Mouse (Mus musculus): Measurements from ENCODE around the gene Cdc42se2.

Cdc42se2 gene

GRCm38 (mm10) chr11:54755148-54755664 is 32.3 kb downstream of the Cdc42se2 start:
- DNase-seq (ENCODE audit: inconsistent ontology term): peak; percentile 69

DNA sequence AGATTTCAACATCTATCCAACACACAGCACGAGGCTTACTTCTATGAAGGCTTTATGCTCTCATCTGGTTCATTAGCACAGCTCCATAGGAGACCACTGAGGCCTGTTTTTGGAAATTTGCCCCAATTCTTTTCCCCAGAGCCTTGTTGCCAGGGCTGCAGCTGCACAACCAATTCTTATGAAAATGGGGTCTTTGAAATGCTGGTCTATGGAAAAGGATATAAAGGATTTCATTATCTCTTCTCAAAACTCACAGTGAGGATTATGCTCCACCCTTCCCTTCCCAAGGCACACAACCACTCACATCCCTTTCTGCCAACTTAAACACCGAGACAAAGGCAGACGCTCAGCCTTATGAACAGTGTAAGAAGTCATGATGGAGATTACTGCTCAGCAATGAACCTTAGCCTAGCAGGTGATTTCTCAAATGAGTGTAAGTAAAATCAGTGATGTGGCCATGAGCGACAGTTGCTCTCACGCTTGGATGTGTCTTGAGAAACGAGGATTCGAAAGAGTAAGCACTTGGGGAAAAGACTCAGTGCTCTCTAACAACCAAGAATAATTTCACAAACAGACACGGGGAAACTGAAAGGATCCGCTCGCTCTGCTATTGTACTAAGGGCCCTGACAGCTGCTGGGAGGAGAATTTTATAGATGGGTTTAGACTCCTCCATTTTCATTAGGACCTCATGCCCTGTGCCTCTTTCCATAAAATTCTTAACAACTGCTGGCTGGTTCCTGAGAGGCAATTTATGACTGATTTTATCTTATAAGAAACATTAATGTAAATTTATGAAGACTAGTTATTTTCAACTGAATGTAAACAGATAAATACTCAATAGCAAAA is 33.0 kb downstream of the Cdc42se2 start:
- peak; percentile 83 for DNase-seq (ENCODE audit: inconsistent ontology term)

GRCm38 (mm10) chr11:54751502-54751901 is 36.0 kb downstream of the Cdc42se2 start:
- no peak for DNase-seq (ENCODE audit: inconsistent ontology term)

DNA sequence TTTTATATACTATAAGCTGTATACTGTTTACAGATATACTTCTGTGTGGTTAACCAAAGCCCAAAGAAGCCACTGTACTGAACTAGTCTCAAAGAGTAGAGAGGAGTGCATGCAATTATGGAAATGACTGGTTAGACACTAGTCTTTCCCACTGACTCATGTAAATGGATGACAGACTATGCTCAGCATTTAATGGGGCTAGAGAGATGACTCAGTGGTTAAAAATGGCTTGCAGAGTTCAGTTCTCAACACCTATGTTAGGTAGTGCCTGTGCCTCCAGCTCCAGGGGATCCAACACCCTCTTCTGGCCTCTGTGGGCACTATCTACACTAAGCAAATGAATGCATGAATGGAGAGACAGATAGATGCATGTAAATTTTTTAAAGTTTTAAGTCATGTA is 38.6 kb downstream of the Cdc42se2 start:
- DNase-seq (ENCODE audit: inconsistent ontology term): peak; percentile 74

DNA sequence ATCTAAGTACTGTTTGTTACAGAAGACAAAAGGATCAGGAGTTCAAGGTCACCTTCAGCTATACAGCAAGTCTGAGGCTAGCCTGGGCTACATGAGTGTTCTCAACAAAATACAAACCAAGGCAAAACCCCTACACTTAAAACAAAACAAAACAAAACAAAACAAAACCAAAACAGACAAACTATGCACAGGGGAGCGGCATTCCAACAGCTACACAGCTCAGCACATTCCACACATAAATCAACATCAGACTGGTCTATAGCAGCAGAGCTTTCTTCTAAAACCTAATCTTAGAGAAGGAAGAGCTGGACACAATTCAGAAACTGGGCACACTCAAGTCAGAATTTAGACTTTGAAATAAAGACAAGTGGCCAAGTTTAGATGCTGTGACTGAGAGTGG is 43.2 kb downstream of the Cdc42se2 start:
- DNase-seq (ENCODE audit: inconsistent ontology term): peak; percentile 19

DNA sequence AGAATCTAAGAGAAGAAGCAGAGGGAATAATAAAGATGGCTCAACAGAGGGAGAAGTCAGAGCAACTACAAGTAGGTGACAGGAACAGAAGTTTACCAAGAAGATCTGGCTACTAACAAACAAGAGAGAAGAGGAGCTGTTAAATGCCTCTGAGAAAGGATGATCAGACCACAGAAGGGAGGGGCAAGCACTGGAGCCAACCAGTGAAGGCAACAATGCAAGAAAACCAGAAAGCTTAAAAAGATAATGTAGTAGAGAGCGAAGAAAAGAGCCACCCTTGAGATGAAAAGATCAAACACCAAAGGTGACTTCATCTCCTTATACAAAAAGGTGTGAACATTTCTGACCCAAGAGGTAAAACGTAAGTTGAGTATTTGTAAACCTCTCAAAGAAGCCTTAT is 46.1 kb downstream of the Cdc42se2 start:
- DNase-seq (ENCODE audit: inconsistent ontology term): no peak

DNA sequence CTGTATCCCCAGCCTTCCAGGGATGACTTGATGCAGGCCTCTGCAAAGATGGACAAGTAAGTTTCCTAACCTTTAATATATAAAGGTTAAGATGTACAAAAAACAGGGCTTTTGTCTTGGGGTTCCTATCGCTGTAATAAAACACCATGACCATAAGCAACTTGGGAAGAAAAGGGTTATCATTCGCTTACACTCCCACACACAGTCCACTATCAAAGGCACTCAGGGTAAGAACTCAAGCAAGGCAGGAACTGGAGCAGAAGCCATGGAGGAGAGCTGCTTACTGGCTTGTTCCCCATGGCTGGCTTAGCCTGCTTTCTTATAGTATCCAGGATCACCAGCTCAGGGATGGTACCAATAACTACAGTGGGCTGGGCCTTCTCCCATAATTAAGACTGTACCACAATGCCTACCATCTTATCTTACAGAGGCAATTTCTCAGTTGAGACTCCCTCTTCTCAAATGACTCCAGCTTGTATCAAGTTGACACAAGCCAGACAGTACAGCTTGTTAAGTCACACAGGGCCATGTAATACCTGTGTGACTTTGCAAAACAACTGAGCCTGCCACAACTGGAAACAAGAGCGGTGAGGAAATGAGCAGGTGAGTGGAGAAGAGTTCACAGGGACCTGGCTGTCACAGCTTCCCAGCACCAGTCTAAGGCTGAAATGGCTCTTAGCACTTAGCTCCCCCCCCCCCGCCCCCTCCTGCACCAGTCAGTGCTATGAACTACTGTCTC is 48.3 kb downstream of the Cdc42se2 start:
- DNase-seq (ENCODE audit: inconsistent ontology term): no peak

DNA sequence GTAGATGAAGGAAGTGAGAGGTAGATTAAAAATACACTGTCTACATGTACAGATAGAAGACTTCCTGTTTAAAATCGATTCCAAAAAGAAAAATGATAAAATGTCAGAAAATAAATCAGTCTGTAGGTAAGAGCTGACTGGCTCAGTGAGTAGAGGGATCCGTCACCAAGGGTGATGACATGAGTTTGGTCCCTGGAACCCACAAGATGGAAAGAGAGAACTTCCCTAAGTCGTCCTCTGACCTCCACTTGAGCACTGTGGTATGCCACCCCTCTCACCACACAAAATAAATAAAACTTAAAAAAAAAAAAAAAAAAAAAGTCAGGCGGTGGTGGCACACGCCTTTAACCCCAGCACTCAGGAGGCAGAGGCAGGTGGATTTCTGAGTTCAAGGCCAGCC is 50.6 kb downstream of the Cdc42se2 start:
- DNase-seq (ENCODE audit: inconsistent ontology term): no peak

- DNase-seq (ENCODE audit: inconsistent ontology term): peak; percentile 27
These were observed 52.4 kb downstream of the Cdc42se2 start for GRCm38 (mm10) chr11:54735114-54735513.

- DNase-seq (ENCODE audit: inconsistent ontology term): peak; percentile 40
These were observed 53.9 kb downstream of the Cdc42se2 start for GRCm38 (mm10) chr11:54733546-54733945.

- DNase-seq (ENCODE audit: inconsistent ontology term): no peak
These were observed 56.1 kb downstream of the Cdc42se2 start for GRCm38 (mm10) chr11:54731367-54731766.

- no peak for DNase-seq (ENCODE audit: inconsistent ontology term)
These were observed 56.5 kb downstream of the Cdc42se2 start for GRCm38 (mm10) chr11:54730931-54731330.

- no peak for DNase-seq (ENCODE audit: inconsistent ontology term)
These were observed 58.2 kb downstream of the Cdc42se2 start for GRCm38 (mm10) chr11:54729311-54729710.

DNA sequence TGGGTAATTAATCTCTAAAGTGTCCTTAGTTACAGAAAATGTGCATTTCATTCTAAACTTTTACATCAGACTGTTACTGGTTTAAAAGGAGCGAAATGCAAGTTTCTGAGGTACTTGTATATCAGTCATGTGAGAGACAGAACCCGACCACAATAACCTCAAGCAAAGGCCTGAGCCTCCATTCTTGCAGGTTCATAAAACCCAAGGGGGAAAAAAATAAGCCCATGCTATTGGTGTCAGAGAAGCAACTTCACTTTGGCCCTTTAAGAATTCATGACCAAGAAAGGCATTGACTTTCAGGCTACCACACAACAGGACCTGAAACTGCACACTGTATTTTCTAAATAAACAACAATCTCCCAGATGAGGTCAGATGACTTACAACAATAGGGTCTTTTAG is 59.1 kb downstream of the Cdc42se2 start:
- DNase-seq (ENCODE audit: inconsistent ontology term): no peak

GRCm38 (mm10) chr11:54727327-54727901 is 60.1 kb downstream of the Cdc42se2 start:
- peak; percentile 78 for DNase-seq (ENCODE audit: inconsistent ontology term)

GRCm38 (mm10) chr11:54726571-54727062 is 60.9 kb downstream of the Cdc42se2 start:
- DNase-seq (ENCODE audit: inconsistent ontology term): no peak

- DNase-seq (ENCODE audit: inconsistent ontology term): peak; percentile 88
These were observed 63.0 kb downstream of the Cdc42se2 start for GRCm38 (mm10) chr11:54724353-54725034.

DNA sequence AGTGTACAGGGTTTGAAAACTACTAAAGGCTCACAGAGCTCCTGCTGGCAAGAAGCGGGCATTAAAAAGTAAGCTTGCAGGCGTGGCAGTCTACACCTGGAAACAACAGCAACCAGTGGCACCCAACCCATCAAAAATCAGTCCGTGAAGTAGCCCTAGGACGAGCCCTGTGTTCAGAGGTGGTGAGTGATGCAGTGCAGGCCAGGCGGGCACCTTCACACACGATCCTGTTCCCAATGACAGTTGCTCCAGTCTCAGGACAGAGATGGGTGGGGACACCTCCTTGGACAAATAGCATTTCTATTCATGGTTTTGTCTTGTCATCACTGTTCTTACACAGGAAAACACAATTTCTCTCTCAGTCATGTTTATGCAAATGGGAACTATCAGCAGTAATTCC is 65.4 kb downstream of the Cdc42se2 start:
- DNase-seq (ENCODE audit: inconsistent ontology term): no peak

DNA sequence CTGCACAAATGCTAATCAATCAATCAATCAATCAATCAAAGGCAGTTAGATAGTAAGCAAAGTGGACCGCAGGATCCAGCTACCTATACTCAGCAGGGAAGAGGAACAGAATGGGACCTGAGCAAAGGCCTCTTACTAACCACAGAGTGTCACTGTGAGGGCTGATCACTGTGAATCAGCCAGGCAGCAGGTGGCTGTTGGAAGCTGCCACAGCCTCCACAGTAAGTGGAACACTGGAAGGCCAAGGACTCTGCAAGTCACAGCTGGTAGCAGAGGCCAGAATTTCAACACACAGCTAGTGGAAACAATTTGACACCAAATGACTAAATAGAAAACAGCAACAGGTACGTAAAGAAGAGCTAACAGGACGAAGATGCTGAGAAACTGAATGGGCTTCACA is 68.9 kb downstream of the Cdc42se2 start:
- DNase-seq (ENCODE audit: inconsistent ontology term): no peak

DNA sequence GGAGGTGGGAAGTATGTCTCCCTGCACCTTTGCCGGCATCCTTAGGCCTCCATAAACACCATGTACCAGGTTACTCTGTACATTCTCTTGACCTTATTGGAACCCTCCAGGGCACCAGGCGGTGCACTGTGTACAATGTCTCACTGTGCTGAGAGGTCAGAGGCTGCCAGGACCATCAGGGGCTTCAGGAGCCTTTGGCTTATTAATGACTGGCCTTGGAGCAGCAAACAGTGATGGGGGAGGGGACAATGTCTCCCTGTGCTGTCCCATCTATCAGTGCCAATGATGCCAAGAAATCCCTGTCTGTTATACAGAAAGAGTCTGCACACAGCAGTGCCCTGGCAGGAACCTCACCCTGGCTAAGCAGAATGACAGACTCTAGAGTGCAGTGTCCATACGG is 69.6 kb downstream of the Cdc42se2 start:
- no peak for DNase-seq (ENCODE audit: inconsistent ontology term)

DNA sequence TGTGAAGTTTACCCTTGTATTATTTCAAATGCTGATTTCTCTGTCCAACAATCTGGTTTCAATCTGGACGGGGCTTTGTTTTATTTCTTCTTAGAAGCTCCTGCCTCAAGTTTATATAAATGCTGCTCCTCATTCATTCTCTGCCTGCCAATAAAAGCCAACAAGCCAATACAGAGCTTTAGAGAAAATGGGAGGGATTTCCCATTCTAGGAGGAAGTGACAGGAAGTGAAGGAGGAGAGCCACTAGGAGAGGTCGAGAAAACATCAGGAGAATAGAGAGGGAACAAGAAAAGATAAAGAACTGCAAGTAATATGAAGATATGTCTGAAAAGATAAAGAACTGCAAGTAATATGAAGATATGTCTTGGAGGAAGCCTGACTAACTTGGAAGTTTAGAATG is 74.6 kb downstream of the Cdc42se2 start:
- no peak for DNase-seq (ENCODE audit: inconsistent ontology term)
